Mouse (Mus musculus) kidney, adult 9 months (tissue): ENCODE measurements around the gene Efcab2.
"Not testable (repeated sequence)": the region's sequence is repeated elsewhere in the genome, so short reads cannot be mapped to it uniquely, and the experiment has no call there.

Experiments used
- DNase-seq: peaks from one replicate; pipeline ENCODE4 v3.0.0; 2022

Gene Efcab2

GRCm38 (mm10) chr1:178405445-178405911 lies 407 bp upstream of the Efcab2 start:
- peak; percentile 87 for DNase-seq

GRCm38 (mm10) chr1:178406765-178407645 lies 1.1 kb downstream of the Efcab2 start:
- peak; percentile 38 for DNase-seq

- DNase-seq: no peak
These were observed 1.8 kb downstream of the Efcab2 start for GRCm38 (mm10) chr1:178407651-178408050.

GRCm38 (mm10) chr1:178408901-178409361 lies 3.0 kb downstream of the Efcab2 start:
- no peak for DNase-seq

- not testable (repeated sequence) for DNase-seq
These were observed 7.5 kb downstream of the Efcab2 start for GRCm38 (mm10) chr1:178413367-178413766.

GRCm38 (mm10) chr1:178419608-178420007 lies 13.7 kb downstream of the Efcab2 start:
- DNase-seq: peak; percentile 30

GRCm38 (mm10) chr1:178423662-178424061 lies 17.8 kb downstream of the Efcab2 start:
- no peak for DNase-seq

- DNase-seq: no peak
These were observed 25.9 kb downstream of the Efcab2 start for GRCm38 (mm10) chr1:178431619-178432444.

GRCm38 (mm10) chr1:178433619-178434018 lies 27.7 kb downstream of the Efcab2 start:
- no peak for DNase-seq

- no peak for DNase-seq
These were observed 38.5 kb downstream of the Efcab2 start for GRCm38 (mm10) chr1:178444407-178444806.

GRCm38 (mm10) chr1:178447036-178447435 lies 41.2 kb downstream of the Efcab2 start:
- no peak for DNase-seq

GRCm38 (mm10) chr1:178448271-178448744 lies 42.4 kb downstream of the Efcab2 start:
- peak; percentile 11 for DNase-seq

- peak; percentile 85 for DNase-seq
These were observed 43.3 kb downstream of the Efcab2 start for GRCm38 (mm10) chr1:178449172-178449571.

GRCm38 (mm10) chr1:178449933-178450332 lies 44.0 kb downstream of the Efcab2 start:
- DNase-seq: no peak

GRCm38 (mm10) chr1:178454125-178454524 lies 48.2 kb downstream of the Efcab2 start:
- DNase-seq: no peak

- DNase-seq: no peak
These were observed 49.2 kb downstream of the Efcab2 start for GRCm38 (mm10) chr1:178455120-178455519.

GRCm38 (mm10) chr1:178458029-178458428 lies 52.1 kb downstream of the Efcab2 start:
- DNase-seq: no peak

- DNase-seq: peak; percentile 91
These were observed 57.8 kb downstream of the Efcab2 start for GRCm38 (mm10) chr1:178463712-178464111.

- DNase-seq: no peak
These were observed 58.3 kb downstream of the Efcab2 start for GRCm38 (mm10) chr1:178464140-178464539.

- no peak for DNase-seq
These were observed 61.7 kb downstream of the Efcab2 start for GRCm38 (mm10) chr1:178467594-178467993.

- peak; percentile 47 for DNase-seq
These were observed 62.4 kb downstream of the Efcab2 start for GRCm38 (mm10) chr1:178468280-178468679.

GRCm38 (mm10) chr1:178483854-178484253 lies 78.0 kb downstream of the Efcab2 start:
- no peak for DNase-seq

GRCm38 (mm10) chr1:178485138-178485867 lies 79.4 kb downstream of the Efcab2 start:
- no peak for DNase-seq
